Mouse (Mus musculus) erythroblast, embryonic 14.5 days (primary cell): Measurements from ENCODE around the gene Chst15.

Experiments
- GATA1 ChIP-seq: IDR thresholded peaks from 2 replicates; pipeline ENCODE4 v1.6.1; 2012; ENCODE audit warnings: low read length, inconsistent platforms, mixed read lengths
- TAL1 ChIP-seq: IDR thresholded peaks from 3 replicates; pipeline ENCODE4 v1.6.1; 2012; ENCODE audit warnings: low read length, inconsistent platforms, mixed read lengths

GRCm38 (mm10) chr7:132296661-132297443 is 20.2 kb downstream of the Chst15 start:
- no peak for TF ChIP-seq GATA1
- TF ChIP-seq TAL1: no peak
